Mouse (Mus musculus) CD8-positive naive resting alpha-beta T cell, adult 57 days (primary cell): ENCODE results near the gene Uqcrc1. TPM values are rescaled to one million over a fixed set of nuclear protein-coding genes. Genes with fewer than 3 reads are reported as not detected.

Experiments
- total RNA-seq: library from RNA; stranded (reverse); gene quantifications from one replicate; pipeline ENCODE4 v1.2.4, GENCODE M21; 2023

Uqcrc1 gene
- total RNA-seq: 170 TPM

GRCm38 (mm10) chr9:108936418-108937364 lies at the start of gene Uqcrc1:
TSS of gene Uqcrc1 (plus strand) at chr9:108936633.

GRCm38 (mm10) chr9:108914491-108914890 lies 21.9 kb upstream of the Uqcrc1 start, which contains the start of gene Tmem89:
TSS of gene Tmem89 (plus strand) at chr9:108914619.

GRCm38 (mm10) chr9:108953081-108953636 lies 16.7 kb downstream of the Uqcrc1 start, which contains the start of gene Col7a1:
TSS of gene Col7a1 (plus strand) at chr9:108953586.

GRCm38 (mm10) chr9:108985710-108986109 lies 49.3 kb downstream of the Uqcrc1 start, which contains the start of gene Ucn2:
TSS of gene Ucn2 (plus strand) at chr9:108986010.

GRCm38 (mm10) chr9:108991428-108992084 lies 55.1 kb downstream of the Uqcrc1 start, which contains the start of gene Pfkfb4:
TSS of gene Pfkfb4 (plus strand) at chr9:108991778.

Other genes with a start within 250 kb of the Uqcrc1 start
- 10.3 TPM for gene Prkar2a, start 247.3 kb upstream of the Uqcrc1 start, total RNA-seq
- gene Ip6k2, start 152.8 kb upstream of the Uqcrc1 start, total RNA-seq: 100 TPM
- gene Nckipsd, start 128.3 kb upstream of the Uqcrc1 start, total RNA-seq: 9.4 TPM
- not detected for gene Celsr3, start 110.3 kb upstream of the Uqcrc1 start, total RNA-seq
- gene Slc26a6, start 83.3 kb upstream of the Uqcrc1 start, total RNA-seq: 27.2 TPM
- gene Tmem89, start 22.0 kb upstream of the Uqcrc1 start, total RNA-seq: not detected
- 3.3 TPM for gene Col7a1, start 17.0 kb downstream of the Uqcrc1 start, total RNA-seq
- gene Ucn2, start 49.4 kb downstream of the Uqcrc1 start, total RNA-seq: not detected
- 9.5 TPM for gene Pfkfb4, start 55.1 kb downstream of the Uqcrc1 start, total RNA-seq
- gene Shisa5, start 101.9 kb downstream of the Uqcrc1 start, total RNA-seq: 2,690 TPM
- gene Trex1, start 123.1 kb downstream of the Uqcrc1 start, total RNA-seq: 27.6 TPM
- 24.3 TPM for gene Atrip, start 137.5 kb downstream of the Uqcrc1 start, total RNA-seq
- 7.6 TPM for gene Ccdc51, start 145.9 kb downstream of the Uqcrc1 start, total RNA-seq
- gene Tma7, start 146.0 kb downstream of the Uqcrc1 start, total RNA-seq: 310 TPM
- 1.9 TPM for gene Plxnb1, start 158.8 kb downstream of the Uqcrc1 start, total RNA-seq
- gene Fbxw21, start 225.4 kb downstream of the Uqcrc1 start, total RNA-seq: not detected